Mouse (Mus musculus): ENCODE measurements at regions not wholly inside any gene's neighbourhood (a gene's known extent, or its start where the extent isn't known, plus 50 kb on each side); places are given as distances from the start of the nearest gene placed in this dataset.

GRCm38 (mm10) chr4:148750030-148750429, 54.2 kb upstream of the Casz1 start:
- no peak for TF ChIP-seq CTCF (IDR thresholded peaks at IDR 0.05; ENCODE audit: low read depth, low read length)
- TF ChIP-seq POLR2AphosphoS5 (IDR thresholded peaks at IDR 0.05; ENCODE audit: insufficient replicate concordance, low read depth, low read length) = no peak

Data from G1E (cell line).